Mouse (Mus musculus): Measurements from ENCODE around the gene Wbp2.

- TF ChIP-seq CTCF (IDR thresholded peaks at IDR 0.05; ENCODE audit: low read depth) (no peak), EP300 (IDR thresholded peaks at IDR 0.05; ENCODE audit: low read depth) (no peak)
These were observed 14.2 kb downstream of the Wbp2 start for GRCm38 (mm10) chr11:116072608-116073007.
